Mouse (Mus musculus): ENCODE measurements around the gene Hivep2. TPM values are rescaled to one million over a fixed set of nuclear protein-coding genes. Genes with fewer than 3 reads are reported as not detected.

Hivep2 gene
- polyA plus RNA-seq, 1 experiment from 2014 or later, result 5.6 TPM

DNA sequence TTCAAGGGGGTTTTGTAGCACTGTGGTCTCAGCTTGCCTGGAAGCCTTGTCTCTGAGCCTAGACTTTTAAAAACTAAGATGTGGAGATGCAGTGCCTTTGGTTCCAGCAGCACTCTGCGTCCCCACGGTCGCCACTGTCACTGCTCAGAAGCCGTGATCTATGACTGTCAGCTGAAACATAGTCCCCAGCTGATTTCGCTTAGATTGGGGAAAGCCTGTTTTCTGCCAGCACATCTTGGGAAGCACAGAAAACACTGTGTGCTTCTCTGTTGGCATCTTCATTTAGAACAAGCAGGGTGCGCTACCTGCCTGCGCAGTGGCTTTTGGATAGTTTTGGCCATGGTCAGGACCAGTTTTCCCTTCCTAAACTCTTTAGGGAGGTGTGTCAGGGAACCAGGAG lies 59.1 kb downstream of the Hivep2 start:
- ATAC-seq (ENCODE audit: insufficient read depth, low FRiP score), result no peak
- 87% methylated on average over 7 of the region's 7 CpGs for WGBS
- H3K27me3 ChIP-seq (ENCODE audit: control insufficient read depth, insufficient read depth, low read length), result no peaks in the 10 kb centered on the region
- no peaks in the 10 kb centered on the region for H3K4me1 ChIP-seq (ENCODE audit: control insufficient read depth, insufficient read depth, low read length)
- no peak overlapping the region for H3K27ac ChIP-seq (ENCODE audit: low read length)
- H3K4me2 ChIP-seq (ENCODE audit: low read depth, low read length), result no peak overlapping the region
- no peaks in the 10 kb centered on the region for H3K9me3 ChIP-seq (replicated peaks; ENCODE audit: control insufficient read depth, low read length)
- no peaks in the 10 kb centered on the region for H3K36me3 ChIP-seq (ENCODE audit: control insufficient read depth, insufficient read depth, low read length)
- H3K9ac ChIP-seq (ENCODE audit: low read length), result no peak overlapping the region
- no peak overlapping the region for H3K4me3 ChIP-seq (replicated peaks; ENCODE audit: low read length)

DNA sequence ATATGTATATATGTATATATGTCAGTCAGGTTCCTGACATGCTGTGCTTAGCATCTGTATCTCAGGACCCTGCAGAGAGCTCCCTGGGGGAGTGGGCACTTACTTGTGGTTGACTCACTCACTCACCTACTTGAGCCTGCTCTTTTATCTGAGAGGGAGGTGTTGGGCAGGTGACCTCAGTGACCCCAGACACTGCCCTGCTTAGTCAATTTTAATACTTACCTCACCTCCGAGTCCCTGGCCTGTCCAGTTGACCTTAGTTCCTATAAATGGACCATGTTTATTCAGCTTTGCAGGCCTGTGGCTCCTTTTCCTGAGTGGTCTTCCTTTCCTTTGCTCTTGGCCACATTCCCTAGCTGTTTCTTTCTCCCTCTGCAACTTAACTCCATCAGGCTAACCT lies 61.9 kb downstream of the Hivep2 start:
- H3K36me3 ChIP-seq (ENCODE audit: control insufficient read depth, insufficient read depth, low read length), result no peaks in the 10 kb centered on the region
- no peak overlapping the region for H3K27ac ChIP-seq (ENCODE audit: low read length)
- H3K4me3 ChIP-seq (replicated peaks; ENCODE audit: low read length), result no peak overlapping the region
- no peak overlapping the region for H3K4me2 ChIP-seq (ENCODE audit: low read depth, low read length)
- no peaks in the 10 kb centered on the region for H3K27me3 ChIP-seq (ENCODE audit: control insufficient read depth, insufficient read depth, low read length)
- H3K9ac ChIP-seq (ENCODE audit: low read length), result no peak overlapping the region
- ATAC-seq (ENCODE audit: insufficient read depth, low FRiP score), result no peak
- 76% methylated on average over 1 of the region's 1 CpGs for WGBS
- no peaks in the 10 kb centered on the region for H3K4me1 ChIP-seq (ENCODE audit: control insufficient read depth, insufficient read depth, low read length)
- no peaks in the 10 kb centered on the region for H3K9me3 ChIP-seq (replicated peaks; ENCODE audit: control insufficient read depth, low read length)

DNA sequence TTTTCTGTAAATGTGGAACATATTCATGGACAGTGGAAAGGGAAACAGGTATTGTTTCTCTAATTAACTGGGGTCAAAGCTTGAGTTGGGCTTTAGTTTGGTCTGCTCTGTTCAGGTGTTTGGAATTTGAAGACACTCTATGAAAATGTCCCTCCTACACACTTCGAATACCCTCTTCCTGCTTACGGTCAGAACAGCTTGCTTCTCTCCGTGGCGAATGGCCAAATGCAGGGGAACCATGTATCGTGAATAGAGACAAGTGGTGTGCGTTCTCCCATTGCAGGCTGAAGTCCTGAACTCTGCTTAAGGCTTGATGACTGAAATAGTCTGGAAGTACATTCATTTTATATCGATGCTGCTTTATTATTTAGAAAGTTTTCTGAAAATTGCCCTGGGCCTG lies 63.1 kb downstream of the Hivep2 start:
- no peak for ATAC-seq (ENCODE audit: insufficient read depth, low FRiP score)
- no peak overlapping the region for H3K27ac ChIP-seq (ENCODE audit: low read length)
- WGBS, result 74% methylated on average over 7 of the region's 7 CpGs

DNA sequence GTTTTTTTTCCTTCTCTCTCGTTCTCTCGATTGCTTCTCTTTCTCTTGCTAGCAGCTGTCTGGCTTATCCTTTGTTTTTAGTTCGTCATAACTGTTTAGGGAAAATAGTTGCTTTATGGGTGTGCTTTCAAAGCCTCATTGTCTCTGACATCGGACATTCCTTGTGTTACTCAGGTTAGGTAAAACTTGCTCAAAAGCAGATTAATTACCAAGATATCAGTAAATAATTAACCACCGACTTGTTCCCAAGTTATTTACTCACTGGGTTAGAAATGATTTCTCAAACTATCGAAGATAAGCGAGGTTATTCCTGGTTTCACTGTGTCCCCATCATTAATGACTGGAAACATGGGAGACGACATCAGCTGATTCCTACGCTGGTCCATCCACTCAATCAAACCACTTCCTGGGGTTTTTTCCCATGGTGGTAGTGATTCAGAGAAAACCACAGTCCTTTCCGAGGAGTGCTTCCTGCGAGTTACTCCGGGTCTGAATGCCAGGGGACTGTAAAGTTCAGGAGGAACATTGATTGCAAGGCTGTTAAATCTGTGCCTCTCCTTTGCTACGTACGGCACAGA lies 64.7 kb downstream of the Hivep2 start:
- Histone ChIP-seq H3K27me3 (ENCODE audit: control insufficient read depth, insufficient read depth, low read length) (no peaks in the 10 kb centered on the region), H3K27ac (ENCODE audit: low read length) (no peak overlapping the region), H3K4me3 (replicated peaks; ENCODE audit: low read length) (no peak overlapping the region), H3K4me1 (ENCODE audit: control insufficient read depth, insufficient read depth, low read length) (no peaks in the 10 kb centered on the region), H3K9ac (ENCODE audit: low read length) (no peak overlapping the region), H3K36me3 (ENCODE audit: control insufficient read depth, insufficient read depth, low read length) (no peaks in the 10 kb centered on the region), H3K4me2 (ENCODE audit: low read depth, low read length) (no peak overlapping the region), H3K9me3 (replicated peaks; ENCODE audit: control insufficient read depth, low read length) (no peaks in the 10 kb centered on the region)
- ATAC-seq (ENCODE audit: insufficient read depth, low FRiP score), result no peak
- 68% methylated on average over 14 of the region's 14 CpGs for WGBS

More for the DNA sequence above, 63.1 kb downstream of the Hivep2 start:
- no peaks in the 10 kb centered on the region for H3K9me3 ChIP-seq (replicated peaks; ENCODE audit: control insufficient read depth, low read length)
- H3K27me3 ChIP-seq (ENCODE audit: control insufficient read depth, insufficient read depth, low read length), result no peaks in the 10 kb centered on the region
- H3K4me2 ChIP-seq (ENCODE audit: low read depth, low read length), result no peak overlapping the region
- H3K4me3 ChIP-seq (replicated peaks; ENCODE audit: low read length), result no peak overlapping the region
- no peak overlapping the region for H3K9ac ChIP-seq (ENCODE audit: low read length)
- no peaks in the 10 kb centered on the region for H3K4me1 ChIP-seq (ENCODE audit: control insufficient read depth, insufficient read depth, low read length)
- no peaks in the 10 kb centered on the region for H3K36me3 ChIP-seq (ENCODE audit: control insufficient read depth, insufficient read depth, low read length)

DNA sequence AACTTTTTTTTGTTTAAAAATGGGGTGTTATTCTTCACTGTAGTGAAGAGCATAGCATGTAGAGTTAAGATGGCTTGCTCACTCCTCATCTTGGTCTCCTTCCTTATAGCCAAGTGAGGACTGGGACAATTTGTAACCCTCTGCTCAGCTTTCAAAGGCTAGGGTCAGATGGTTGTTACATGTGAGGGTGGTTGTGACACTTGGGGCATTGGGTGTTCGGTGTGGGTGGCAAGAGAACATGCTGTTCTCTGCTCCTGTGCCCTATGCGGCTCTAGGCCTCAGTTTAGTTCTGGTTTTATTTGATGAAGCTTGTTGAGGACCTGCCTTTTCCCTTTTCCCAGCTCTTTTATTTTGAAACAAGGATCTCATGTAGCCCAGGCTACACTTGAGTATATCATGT lies 66.7 kb downstream of the Hivep2 start:
- H3K9me3 ChIP-seq (replicated peaks; ENCODE audit: control insufficient read depth, low read length), result no peaks in the 10 kb centered on the region
- H3K4me2 ChIP-seq (ENCODE audit: low read depth, low read length), result no peak overlapping the region
- no peak for ATAC-seq (ENCODE audit: insufficient read depth, low FRiP score)
- H3K9ac ChIP-seq (ENCODE audit: low read length), result no peak overlapping the region
- H3K27ac ChIP-seq (ENCODE audit: low read length), result no peak overlapping the region
- no peaks in the 10 kb centered on the region for H3K36me3 ChIP-seq (ENCODE audit: control insufficient read depth, insufficient read depth, low read length)
- no peaks in the 10 kb centered on the region for H3K4me1 ChIP-seq (ENCODE audit: control insufficient read depth, insufficient read depth, low read length)
- no peak overlapping the region for H3K4me3 ChIP-seq (replicated peaks; ENCODE audit: low read length)
- H3K27me3 ChIP-seq (ENCODE audit: control insufficient read depth, insufficient read depth, low read length), result no peaks in the 10 kb centered on the region
- 90% methylated on average over 2 of the region's 2 CpGs for WGBS

DNA sequence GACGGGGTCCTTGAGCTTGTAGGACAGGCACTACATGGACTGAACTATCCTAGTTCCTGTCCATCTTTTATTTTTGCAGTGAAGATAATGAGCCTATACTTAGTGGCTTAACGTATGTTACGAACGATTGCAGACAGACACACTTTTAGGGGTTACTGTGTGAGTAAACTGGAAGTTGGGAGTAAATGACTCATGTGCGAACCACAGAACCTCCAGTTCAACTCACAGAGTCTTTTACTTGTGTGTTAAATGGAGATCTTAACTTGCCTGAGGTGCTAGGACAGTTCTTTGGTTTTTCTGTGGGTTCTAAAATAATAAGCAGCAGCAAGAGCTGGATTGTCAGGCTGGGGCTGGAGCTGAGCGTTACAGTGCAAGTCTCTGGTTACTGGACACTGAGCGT lies 68.2 kb downstream of the Hivep2 start:
- WGBS, result 84% methylated on average over 7 of the region's 7 CpGs
- no peaks in the 10 kb centered on the region for H3K9me3 ChIP-seq (replicated peaks; ENCODE audit: control insufficient read depth, low read length)
- H3K4me3 ChIP-seq (replicated peaks; ENCODE audit: low read length), result no peak overlapping the region
- H3K4me1 ChIP-seq (ENCODE audit: control insufficient read depth, insufficient read depth, low read length), result no peaks in the 10 kb centered on the region
- no peaks in the 10 kb centered on the region for H3K27me3 ChIP-seq (ENCODE audit: control insufficient read depth, insufficient read depth, low read length)
- ATAC-seq (ENCODE audit: insufficient read depth, low FRiP score), result no peak
- H3K27ac ChIP-seq (ENCODE audit: low read length), result no peak overlapping the region
- no peaks in the 10 kb centered on the region for H3K36me3 ChIP-seq (ENCODE audit: control insufficient read depth, insufficient read depth, low read length)
- no peak overlapping the region for H3K9ac ChIP-seq (ENCODE audit: low read length)
- no peak overlapping the region for H3K4me2 ChIP-seq (ENCODE audit: low read depth, low read length)

DNA sequence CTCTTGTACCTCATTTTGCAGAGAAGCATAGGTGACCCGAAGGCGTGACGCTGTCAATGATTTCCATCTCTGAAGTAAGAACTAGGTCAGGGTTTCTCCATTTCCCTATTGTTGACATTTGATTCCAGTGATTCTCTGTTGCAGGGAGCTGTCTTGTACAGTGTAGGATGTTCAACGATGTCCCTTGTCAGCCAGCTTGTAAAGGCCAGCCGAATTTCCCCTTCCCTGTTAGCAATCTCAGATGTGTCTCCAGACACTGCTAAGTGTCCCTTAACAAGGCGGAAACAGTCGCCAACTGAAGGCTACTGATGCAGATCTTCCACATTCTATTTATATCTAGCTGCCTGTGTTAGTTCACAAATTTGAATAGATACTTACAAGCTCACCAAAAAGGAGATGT lies 68.9 kb downstream of the Hivep2 start:
- H3K4me3 ChIP-seq (replicated peaks; ENCODE audit: low read length), result no peak overlapping the region
- H3K27ac ChIP-seq (ENCODE audit: low read length), result no peak overlapping the region
- H3K36me3 ChIP-seq (ENCODE audit: control insufficient read depth, insufficient read depth, low read length), result no peaks in the 10 kb centered on the region
- no peak for ATAC-seq (ENCODE audit: insufficient read depth, low FRiP score)
- WGBS, result 79% methylated on average over 7 of the region's 7 CpGs
- no peaks in the 10 kb centered on the region for H3K27me3 ChIP-seq (ENCODE audit: control insufficient read depth, insufficient read depth, low read length)
- no peak overlapping the region for H3K9ac ChIP-seq (ENCODE audit: low read length)
- no peak overlapping the region for H3K4me2 ChIP-seq (ENCODE audit: low read depth, low read length)
- H3K9me3 ChIP-seq (replicated peaks; ENCODE audit: control insufficient read depth, low read length), result no peaks in the 10 kb centered on the region
- H3K4me1 ChIP-seq (ENCODE audit: control insufficient read depth, insufficient read depth, low read length), result no peaks in the 10 kb centered on the region

DNA sequence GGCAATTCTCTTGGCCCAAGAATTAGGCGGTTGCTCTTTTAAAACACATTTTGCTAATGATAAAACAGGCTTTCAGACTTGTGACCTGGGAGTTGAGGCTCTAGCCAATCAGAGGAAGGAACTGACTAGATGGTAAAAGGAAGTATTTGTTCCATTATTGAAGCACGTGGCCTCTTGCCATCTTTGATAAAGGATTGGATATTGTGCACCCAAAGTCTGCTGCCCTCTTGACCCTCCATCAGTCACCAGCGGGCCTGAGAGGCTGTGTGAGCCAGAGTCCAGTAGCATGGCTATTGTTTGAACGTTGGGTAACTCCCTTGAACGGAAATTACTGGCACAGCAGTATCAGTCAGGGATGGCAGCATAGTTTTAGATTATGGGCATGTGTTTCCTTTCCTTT lies 69.7 kb downstream of the Hivep2 start:
- no peaks in the 10 kb centered on the region for H3K27me3 ChIP-seq (ENCODE audit: control insufficient read depth, insufficient read depth, low read length)
- H3K27ac ChIP-seq (ENCODE audit: low read length), result no peak overlapping the region
- H3K4me2 ChIP-seq (ENCODE audit: low read depth, low read length), result no peak overlapping the region
- no peaks in the 10 kb centered on the region for H3K9me3 ChIP-seq (replicated peaks; ENCODE audit: control insufficient read depth, low read length)
- 55% methylated on average over 5 of the region's 5 CpGs for WGBS
- H3K9ac ChIP-seq (ENCODE audit: low read length), result no peak overlapping the region
- H3K4me3 ChIP-seq (replicated peaks; ENCODE audit: low read length), result no peak overlapping the region
- no peaks in the 10 kb centered on the region for H3K4me1 ChIP-seq (ENCODE audit: control insufficient read depth, insufficient read depth, low read length)
- ATAC-seq (ENCODE audit: insufficient read depth, low FRiP score), result no peak
- H3K36me3 ChIP-seq (ENCODE audit: control insufficient read depth, insufficient read depth, low read length), result no peaks in the 10 kb centered on the region

DNA sequence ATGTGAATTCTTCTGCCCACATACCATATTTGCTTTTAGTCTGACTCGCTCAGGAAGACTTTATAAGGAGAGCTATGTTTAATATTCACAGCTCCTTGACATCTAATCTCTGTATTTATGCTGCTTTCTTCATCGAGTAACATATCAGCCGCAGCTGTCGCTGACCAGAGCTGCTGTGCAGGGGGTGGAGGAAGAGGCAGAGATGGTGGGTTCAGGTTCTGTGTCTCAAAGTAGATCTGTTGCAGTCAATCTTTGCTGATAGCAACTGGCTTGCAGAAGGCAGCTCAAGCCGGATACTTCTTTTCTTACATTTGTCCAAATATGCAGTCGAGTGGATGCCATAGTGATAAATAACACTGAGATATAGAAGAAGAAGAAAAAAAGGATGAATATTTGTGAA lies 70.6 kb downstream of the Hivep2 start:
- Histone ChIP-seq H3K4me3 (replicated peaks; ENCODE audit: low read length) (no peak overlapping the region), H3K4me1 (ENCODE audit: control insufficient read depth, insufficient read depth, low read length) (no peaks in the 10 kb centered on the region), H3K27ac (ENCODE audit: low read length) (no peak overlapping the region), H3K9ac (ENCODE audit: low read length) (no peak overlapping the region), H3K9me3 (replicated peaks; ENCODE audit: control insufficient read depth, low read length) (no peaks in the 10 kb centered on the region), H3K27me3 (ENCODE audit: control insufficient read depth, insufficient read depth, low read length) (no peaks in the 10 kb centered on the region), H3K4me2 (ENCODE audit: low read depth, low read length) (no peak overlapping the region), H3K36me3 (ENCODE audit: control insufficient read depth, insufficient read depth, low read length) (no peaks in the 10 kb centered on the region)
- ATAC-seq (ENCODE audit: insufficient read depth, low FRiP score), result no peak
- 62% methylated on average over 6 of the region's 6 CpGs for WGBS

Data from stomach, embryonic 16.5 days (tissue).